Mouse (Mus musculus): Measurements from ENCODE around the gene Zbtb16. TPM values are rescaled to one million over a fixed set of nuclear protein-coding genes. Genes with fewer than 3 reads are reported as not detected.

Zbtb16 gene
- polyA plus RNA-seq, 1 experiment from 2014 or later, result 2.3 TPM

DNA sequence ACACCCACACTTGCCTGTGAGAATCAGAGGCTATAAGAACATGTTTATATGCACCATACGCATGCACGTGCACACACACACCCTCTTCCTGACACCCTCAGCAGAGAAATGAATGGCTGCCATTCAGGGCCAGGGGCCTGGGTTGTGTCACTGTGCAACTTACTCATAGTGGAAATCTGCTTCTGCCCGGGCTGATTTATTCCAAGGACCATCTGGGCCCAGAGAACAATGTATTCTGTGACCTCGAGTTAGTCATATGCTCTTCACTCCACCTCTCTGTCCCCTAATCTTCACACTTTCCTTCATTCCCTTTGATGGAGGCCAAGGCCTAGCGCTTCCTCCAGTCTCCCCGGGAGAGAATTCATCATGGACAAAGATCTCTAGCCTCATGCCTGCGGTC is 150.3 kb downstream of the Zbtb16 start:
- no peak overlapping the region for H3K27ac ChIP-seq (ENCODE audit: low read depth, low read length)
- H3K9ac ChIP-seq (ENCODE audit: low read length), result no peak overlapping the region
- 80% methylated on average over 7 of the region's 7 CpGs for WGBS
- 0 out of 2 replicates have a peak, but pooled peaks cover 2% of the 10 kb centered on the region for H3K27me3 ChIP-seq (replicated peaks; ENCODE audit: control insufficient read depth, insufficient read depth, low read length)
- no peak overlapping the region for H3K4me2 ChIP-seq (ENCODE audit: low read length)
- no peaks in the 10 kb centered on the region for H3K4me1 ChIP-seq (ENCODE audit: control insufficient read depth, insufficient read depth, low read length)
- no peaks in the 10 kb centered on the region for H3K36me3 ChIP-seq (ENCODE audit: control insufficient read depth, insufficient read depth, low read length)
- ATAC-seq (no peak), DNase-seq (ENCODE audit: low spot score) (no peak)
- no peak overlapping the region for H3K4me3 ChIP-seq (ENCODE audit: low read depth, low read length)
- H3K9me3 ChIP-seq (replicated peaks; ENCODE audit: control insufficient read depth, low read length), result no peaks in the 10 kb centered on the region

DNA sequence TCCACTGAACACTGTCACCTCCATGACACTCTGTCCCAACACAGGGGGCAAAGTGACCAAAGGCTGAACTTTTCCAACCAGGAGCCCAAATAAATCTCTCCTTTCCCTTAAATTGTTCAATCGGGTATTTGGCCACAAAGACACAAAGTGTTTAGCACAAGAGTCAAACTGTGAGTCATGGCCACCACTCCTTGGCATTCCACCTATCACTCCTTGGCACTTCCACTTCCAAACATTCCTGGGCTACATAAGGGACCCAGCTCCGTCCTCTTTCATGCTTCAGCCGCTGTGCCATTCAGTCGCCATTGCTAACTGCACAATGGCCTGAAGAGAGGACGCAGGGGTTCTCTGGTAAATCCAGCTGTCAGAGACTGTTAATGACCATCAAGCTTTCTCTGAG is 151.9 kb downstream of the Zbtb16 start:
- Histone ChIP-seq H3K4me2 (ENCODE audit: low read length) (no peak overlapping the region), H3K9me3 (replicated peaks; ENCODE audit: control insufficient read depth, low read length) (no peaks in the 10 kb centered on the region), H3K4me1 (ENCODE audit: control insufficient read depth, insufficient read depth, low read length) (0 out of 2 replicates have a peak, but pooled peaks cover 2% of the 10 kb centered on the region), H3K36me3 (ENCODE audit: control insufficient read depth, insufficient read depth, low read length) (no peaks in the 10 kb centered on the region), H3K4me3 (ENCODE audit: low read depth, low read length) (no peak overlapping the region), H3K9ac (ENCODE audit: low read length) (no peak overlapping the region), H3K27ac (ENCODE audit: low read depth, low read length) (no peak overlapping the region), H3K27me3 (replicated peaks; ENCODE audit: control insufficient read depth, insufficient read depth, low read length) (0 out of 2 replicates have a peak, but pooled peaks cover 2% of the 10 kb centered on the region)
- 53% methylated on average over 5 of the region's 5 CpGs for WGBS
- ATAC-seq (no peak), DNase-seq (ENCODE audit: low spot score) (no peak)

GRCm38 (mm10) chr9:48681193-48681592 is 154.8 kb downstream of the Zbtb16 start:
- H3K9me3 ChIP-seq (replicated peaks; ENCODE audit: control insufficient read depth, low read length), result no peaks in the 10 kb centered on the region
- no peak overlapping the region for H3K4me3 ChIP-seq (ENCODE audit: low read depth, low read length)
- 91% methylated on average over 8 of the region's 8 CpGs for WGBS
- no peak overlapping the region for H3K9ac ChIP-seq (ENCODE audit: low read length)
- no peak overlapping the region for H3K27ac ChIP-seq (ENCODE audit: low read depth, low read length)
- no peak overlapping the region for H3K4me2 ChIP-seq (ENCODE audit: low read length)
- peaks cover 2% of the 10 kb centered on the region; the same call in 1 of the 2 replicates for H3K27me3 ChIP-seq (replicated peaks; ENCODE audit: control insufficient read depth, insufficient read depth, low read length)
- no peaks in the 10 kb centered on the region for H3K36me3 ChIP-seq (ENCODE audit: control insufficient read depth, insufficient read depth, low read length)
- DNase-seq (ENCODE audit: low spot score) (no peak), ATAC-seq (no peak)
- peaks cover 16% of the 10 kb centered on the region for H3K4me1 ChIP-seq (ENCODE audit: control insufficient read depth, insufficient read depth, low read length)

DNA sequence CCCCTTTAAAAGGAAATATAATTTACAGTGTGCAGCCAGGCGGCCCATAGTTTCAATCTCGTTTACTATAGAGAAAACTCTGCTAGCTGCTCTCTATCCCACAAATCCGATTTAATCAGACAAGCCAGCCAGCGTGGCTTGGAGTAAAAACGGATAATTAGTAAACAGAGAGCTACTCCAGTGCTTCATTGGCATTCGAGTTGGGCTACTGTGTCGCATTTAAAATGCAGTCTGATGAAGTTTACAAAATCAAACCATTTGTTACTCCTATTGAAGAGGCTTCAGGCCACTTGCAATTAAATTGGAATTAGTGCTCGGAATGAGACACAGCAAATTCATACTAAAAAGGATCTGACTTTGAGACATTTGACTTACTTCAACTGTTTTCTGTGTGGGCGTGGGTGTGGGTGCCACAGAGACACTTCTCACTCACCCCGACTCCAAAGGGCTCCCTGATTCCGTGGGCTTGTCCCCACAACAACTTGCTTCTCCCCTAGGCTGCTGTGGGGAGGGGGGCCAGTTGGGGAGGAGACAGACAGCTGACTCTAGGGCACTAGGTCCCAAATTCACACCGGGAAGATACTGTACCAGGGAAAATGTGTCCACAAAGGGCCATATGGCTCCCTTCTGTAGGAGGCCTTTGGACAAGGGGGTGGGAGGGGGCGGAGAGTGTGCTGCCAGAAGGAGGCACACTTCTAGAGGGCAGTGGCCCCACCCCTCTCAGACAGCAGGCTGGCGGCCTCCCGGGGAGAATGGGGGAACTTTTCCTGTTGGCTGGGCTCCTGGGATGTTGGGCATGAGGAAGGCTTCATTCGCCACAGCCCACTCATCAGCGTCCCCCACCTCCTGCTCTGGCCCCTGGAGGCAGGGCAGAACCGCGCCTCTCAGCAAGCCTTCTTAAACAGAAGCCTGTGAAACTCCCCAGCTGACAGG is 157.3 kb downstream of the Zbtb16 start:
- Histone ChIP-seq H3K4me2 (ENCODE audit: low read length) (peak overlapping the region; percentile 6; the same call in 1 of the 2 replicates), H3K4me1 (ENCODE audit: control insufficient read depth, insufficient read depth, low read length) (peaks cover 32% of the 10 kb centered on the region), H3K9me3 (replicated peaks; ENCODE audit: control insufficient read depth, low read length) (no peaks in the 10 kb centered on the region), H3K36me3 (ENCODE audit: control insufficient read depth, insufficient read depth, low read length) (no peaks in the 10 kb centered on the region), H3K4me3 (ENCODE audit: low read depth, low read length) (no peak overlapping the region), H3K27me3 (replicated peaks; ENCODE audit: control insufficient read depth, insufficient read depth, low read length) (no peaks in the 10 kb centered on the region; the same call in 1 of the 2 replicates), H3K27ac (ENCODE audit: low read depth, low read length) (0 out of 2 replicates have a peak overlapping the region, but pooled peaks have one; percentile 58), H3K9ac (ENCODE audit: low read length) (no peak overlapping the region)
- ATAC-seq, result peak; percentile 85
- DNase-seq (ENCODE audit: low spot score), result peak; percentile 90
- 2% methylated on average over 19 of the region's 19 CpGs for WGBS

DNA sequence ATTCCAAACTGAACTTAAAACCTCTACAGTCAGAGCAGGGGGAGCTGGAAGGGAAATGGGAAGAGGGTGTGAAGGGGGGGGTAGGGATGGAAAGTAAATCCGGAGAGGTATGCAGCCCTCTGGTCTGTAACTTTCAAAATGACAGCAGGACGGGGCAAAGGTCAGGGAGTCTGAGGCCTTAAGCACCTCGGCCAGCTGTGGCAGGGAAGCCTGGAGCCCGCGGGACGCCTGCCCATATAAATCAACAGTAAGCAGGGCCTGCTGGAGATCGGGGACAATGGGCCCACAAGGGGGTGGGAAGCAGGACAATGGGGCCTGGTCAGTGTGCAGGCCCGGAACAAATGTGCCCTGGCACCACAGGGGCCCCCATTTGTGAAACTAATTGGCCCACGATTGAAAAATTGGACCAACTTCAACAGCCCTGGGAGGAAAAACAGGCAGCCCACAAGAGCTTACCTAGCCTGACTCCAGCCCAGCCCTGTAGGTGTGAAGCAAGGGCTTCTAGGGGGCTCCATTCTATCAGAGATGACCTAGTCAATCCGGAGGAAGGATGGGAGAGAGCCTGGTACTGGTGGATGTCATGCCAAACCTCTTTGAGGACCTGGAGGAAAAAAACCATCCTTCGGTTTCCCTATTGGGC is 160.8 kb downstream of the Zbtb16 start:
- Histone ChIP-seq H3K9ac (ENCODE audit: low read length) (no peak overlapping the region), H3K4me1 (ENCODE audit: control insufficient read depth, insufficient read depth, low read length) (peaks cover 35% of the 10 kb centered on the region), H3K9me3 (replicated peaks; ENCODE audit: control insufficient read depth, low read length) (no peaks in the 10 kb centered on the region), H3K27ac (ENCODE audit: low read depth, low read length) (no peak overlapping the region), H3K27me3 (replicated peaks; ENCODE audit: control insufficient read depth, insufficient read depth, low read length) (no peaks in the 10 kb centered on the region; the same call in 1 of the 2 replicates), H3K4me2 (ENCODE audit: low read length) (no peak overlapping the region), H3K36me3 (ENCODE audit: control insufficient read depth, insufficient read depth, low read length) (no peaks in the 10 kb centered on the region), H3K4me3 (ENCODE audit: low read depth, low read length) (no peak overlapping the region)
- ATAC-seq (peak; percentile 32; the same call in 1 of the 2 replicates), DNase-seq (ENCODE audit: low spot score) (peak; percentile 60)
- WGBS, result 10% methylated on average over 11 of the region's 11 CpGs

DNA sequence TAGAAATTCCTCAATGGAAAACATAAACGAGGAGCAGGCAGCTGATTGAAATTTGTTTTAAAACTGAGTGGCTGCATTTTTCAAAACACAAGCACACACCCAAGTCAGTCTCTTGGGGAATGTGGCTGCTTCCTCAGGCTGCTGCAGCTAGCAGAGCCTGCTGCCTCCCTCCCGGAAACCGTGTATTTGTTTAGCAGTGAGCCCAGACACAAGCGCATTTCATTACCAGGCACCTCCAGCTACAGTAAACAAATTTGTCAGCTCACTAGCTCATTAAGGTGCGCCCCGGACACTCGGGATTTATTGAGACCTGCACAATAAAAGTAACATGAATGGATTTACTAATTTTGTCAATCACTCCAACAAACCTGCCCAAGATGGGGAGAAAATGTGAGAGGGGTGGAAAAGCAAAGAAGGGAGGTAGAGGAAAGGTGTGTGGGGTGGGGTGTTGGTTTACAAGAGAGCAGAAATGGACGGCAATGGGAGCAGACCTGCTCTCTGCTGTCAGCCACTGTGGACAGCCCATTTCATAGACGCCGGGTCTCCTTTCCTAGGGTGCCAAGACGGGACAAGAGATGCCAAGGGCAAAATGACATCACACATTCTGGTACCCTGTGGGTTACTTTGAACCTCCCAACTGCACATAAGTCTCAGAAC is 161.5 kb downstream of the Zbtb16 start:
- no peak overlapping the region for H3K27ac ChIP-seq (ENCODE audit: low read depth, low read length)
- H3K4me3 ChIP-seq (ENCODE audit: low read depth, low read length), result no peak overlapping the region
- DNase-seq (ENCODE audit: low spot score) (peak; percentile 55), ATAC-seq (no peak)
- no peaks in the 10 kb centered on the region for H3K9me3 ChIP-seq (replicated peaks; ENCODE audit: control insufficient read depth, low read length)
- H3K4me1 ChIP-seq (ENCODE audit: control insufficient read depth, insufficient read depth, low read length), result peaks cover 35% of the 10 kb centered on the region
- no peaks in the 10 kb centered on the region for H3K36me3 ChIP-seq (ENCODE audit: control insufficient read depth, insufficient read depth, low read length)
- no peak overlapping the region for H3K9ac ChIP-seq (ENCODE audit: low read length)
- 4% methylated on average over 11 of the region's 11 CpGs for WGBS
- H3K27me3 ChIP-seq (replicated peaks; ENCODE audit: control insufficient read depth, insufficient read depth, low read length), result no peaks in the 10 kb centered on the region; the same call in 1 of the 2 replicates
- 0 out of 2 replicates have a peak overlapping the region, but pooled peaks have one; percentile 4 for H3K4me2 ChIP-seq (ENCODE audit: low read length)

- DNase-seq (ENCODE audit: low spot score) (no peak), ATAC-seq (no peak)
- Histone ChIP-seq H3K36me3 (ENCODE audit: control insufficient read depth, insufficient read depth, low read length) (no peaks in the 10 kb centered on the region), H3K27me3 (replicated peaks; ENCODE audit: control insufficient read depth, insufficient read depth, low read length) (no peaks in the 10 kb centered on the region; the same call in 1 of the 2 replicates), H3K4me1 (ENCODE audit: control insufficient read depth, insufficient read depth, low read length) (peaks cover 29% of the 10 kb centered on the region), H3K4me2 (ENCODE audit: low read length) (no peak overlapping the region), H3K9ac (ENCODE audit: low read length) (no peak overlapping the region), H3K4me3 (ENCODE audit: low read depth, low read length) (no peak overlapping the region), H3K9me3 (replicated peaks; ENCODE audit: control insufficient read depth, low read length) (no peaks in the 10 kb centered on the region), H3K27ac (ENCODE audit: low read depth, low read length) (no peak overlapping the region)
- 28% methylated on average over 5 of the region's 5 CpGs for WGBS
Measured at GRCm38 (mm10) chr9:48673804-48674203, 162.2 kb downstream of the Zbtb16 start.

DNA sequence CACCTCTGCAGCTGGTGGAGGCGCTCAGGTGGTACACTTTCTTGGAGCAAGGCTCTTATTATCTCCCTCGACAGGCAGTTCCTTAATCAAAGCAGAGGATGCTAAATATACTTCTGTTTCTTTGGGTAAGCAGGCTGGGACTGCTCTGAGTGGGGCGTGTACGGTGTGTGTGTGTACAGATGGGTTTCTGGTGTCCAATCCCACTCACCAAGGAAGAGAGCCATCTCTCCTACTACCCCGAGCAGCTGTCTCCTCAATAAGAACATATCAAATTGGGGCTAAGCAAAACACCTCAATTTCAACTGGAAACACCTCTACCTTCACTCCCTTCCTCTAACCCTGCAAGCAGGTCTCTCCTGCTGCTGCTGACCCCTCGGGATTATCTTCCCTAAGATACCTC is 162.8 kb downstream of the Zbtb16 start:
- Histone ChIP-seq H3K9ac (ENCODE audit: low read length) (no peak overlapping the region), H3K4me3 (ENCODE audit: low read depth, low read length) (no peak overlapping the region), H3K27me3 (replicated peaks; ENCODE audit: control insufficient read depth, insufficient read depth, low read length) (no peaks in the 10 kb centered on the region; the same call in 1 of the 2 replicates), H3K9me3 (replicated peaks; ENCODE audit: control insufficient read depth, low read length) (no peaks in the 10 kb centered on the region), H3K4me2 (ENCODE audit: low read length) (no peak overlapping the region), H3K4me1 (ENCODE audit: control insufficient read depth, insufficient read depth, low read length) (peaks cover 23% of the 10 kb centered on the region), H3K27ac (ENCODE audit: low read depth, low read length) (no peak overlapping the region), H3K36me3 (ENCODE audit: control insufficient read depth, insufficient read depth, low read length) (no peaks in the 10 kb centered on the region)
- 73% methylated on average over 6 of the region's 6 CpGs for WGBS
- no peak for ATAC-seq
- DNase-seq (ENCODE audit: low spot score), result no peak

Data from forebrain, embryonic 14.5 days (tissue).